Mouse (Mus musculus): ENCODE measurements at regions not wholly inside any gene's neighbourhood (a gene's known extent, or its start where the extent isn't known, plus 50 kb on each side); places are given as distances from the start of the nearest gene placed in this dataset.

DNA sequence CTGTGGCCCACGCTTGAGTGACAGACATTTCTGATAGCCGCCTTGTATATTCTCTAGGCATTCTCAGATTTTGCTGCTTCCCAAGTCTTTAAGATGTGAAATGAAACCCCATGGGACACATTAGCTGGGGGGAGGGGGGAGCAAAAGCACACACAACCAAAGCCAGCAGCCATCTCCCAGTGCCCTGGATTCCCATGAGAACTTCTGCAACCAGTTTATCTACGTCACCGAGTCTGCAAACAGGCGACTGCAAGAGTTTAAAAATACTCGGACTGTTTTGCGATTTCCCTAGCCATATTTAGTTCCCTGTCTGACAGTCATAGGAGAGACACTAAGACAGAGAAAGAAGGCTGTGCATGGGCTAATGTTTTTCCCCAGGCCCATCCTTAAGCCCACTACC lies 52.3 kb upstream of the Hddc2 start:
- Histone ChIP-seq H3K36me3 (no peaks in the 10 kb centered on the region), H3K4me1 (peaks cover 9% of the 10 kb centered on the region), H3K4me3 (0 out of 2 replicates have a peak overlapping the region, but pooled peaks have one; percentile 3), H3K9me3 (no peaks in the 10 kb centered on the region), H3K27me3 (ENCODE audit: insufficient read depth, poor library complexity, severe bottlenecking) (no peaks in the 10 kb centered on the region), H3K27ac (peak overlapping the region; percentile 78)
- 43% methylated on average over 7 of the region's 7 CpGs for WGBS
- no peak for DNase-seq (ENCODE audit: low spot score)

Data from heart, embryonic 10.5 days (tissue).